Mouse (Mus musculus): ENCODE measurements at regions not wholly inside any gene's neighbourhood (a gene's known extent, or its start where the extent isn't known, plus 50 kb on each side); places are given as distances from the start of the nearest gene placed in this dataset.

DNA sequence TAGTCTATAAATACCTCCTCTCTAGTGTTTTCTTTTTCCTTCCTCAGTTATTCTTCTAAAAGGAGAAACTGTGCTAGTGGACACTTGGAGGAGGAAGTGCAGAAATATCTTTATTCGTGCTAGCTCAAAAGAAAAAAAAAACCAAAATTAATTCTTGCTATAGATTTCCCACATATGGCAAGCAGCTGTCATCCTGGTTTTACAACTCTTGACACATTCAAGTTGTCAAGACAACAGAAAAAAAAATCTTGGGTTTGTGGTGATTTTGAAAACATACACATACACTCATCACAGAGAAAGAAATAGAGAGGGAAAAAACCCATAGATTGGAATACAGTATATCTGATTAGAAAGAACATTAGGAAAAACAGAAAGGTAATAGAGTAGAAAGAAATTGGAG, 352.8 kb upstream of the Slco3a1 start:
- TF ChIP-seq CTCF (IDR thresholded peaks at IDR 0.05; ENCODE audit: low read depth) (no peak), EP300 (optimal IDR thresholded peaks at IDR 0.05) (no peak)

All from stomach, postnatal 0 days (tissue).